Mouse (Mus musculus) embryonic facial prominence, embryonic 11.5 days (tissue): ENCODE measurements around the gene Khdc4. TPM values are rescaled to one million over a fixed set of nuclear protein-coding genes. Genes with fewer than 3 reads are reported as not detected.
A peak's percentile ranks its signal among the peaks of the same experiment; 100 is the strongest.
"Not testable (repeated sequence)": the region's sequence is repeated elsewhere in the genome, so short reads cannot be mapped to it uniquely, and the experiment has no call there.

Experiments used
- ATAC-seq: fragments of 200-750 bp; cut with Nextera tagmentation; replicated peaks from 2 replicates; pipeline ENCODE4 v1.8.0; 2017; ENCODE audit warnings: low read depth; ENCODE audit not compliant: insufficient number of reproducible peaks, low FRiP score, low TSS enrichment
- DNase-seq: peaks from one replicate; pipeline ENCODE4 v3.0.0-alpha.2; 2015; ENCODE audit warnings: low spot score
- H3K27ac ChIP-seq: fragments of 300-500 bp; sonication (generic); replicated peaks from 2 replicates; pipeline ENCODE4 v1.5.1; 2014; ENCODE audit warnings: mild to moderate bottlenecking, low read depth, low read length, control low read depth
- H3K27me3 ChIP-seq: fragments of 300-500 bp; sonication (generic); 2 replicates; pipeline ENCODE4 v1.6.1; 2014; ENCODE audit warnings: mild to moderate bottlenecking, low read length, moderate library complexity, mixed read lengths; ENCODE audit not compliant: control insufficient read depth, insufficient read depth
- H3K36me3 ChIP-seq: fragments of 300-500 bp; sonication (generic); replicated peaks from 2 replicates; pipeline ENCODE4 v1.6.1; 2014; ENCODE audit warnings: low read depth, mild to moderate bottlenecking, low read length, moderate library complexity, mixed read lengths; ENCODE audit not compliant: control insufficient read depth, insufficient read depth
- H3K4me1 ChIP-seq: fragments of 300-500 bp; sonication (generic); 2 replicates; pipeline ENCODE4 v1.6.1; 2014; ENCODE audit warnings: low read length, mixed read lengths; ENCODE audit not compliant: control insufficient read depth, insufficient read depth
- H3K4me2 ChIP-seq: fragments of 300-500 bp; sonication (generic); 2 replicates; pipeline ENCODE4 v1.6.1; 2014; ENCODE audit warnings: low read depth, mild to moderate bottlenecking, control low read depth, low read length, moderate library complexity
- H3K4me3 ChIP-seq: fragments of 300-500 bp; sonication (generic); 2 replicates; pipeline ENCODE4 v1.5.1; 2014; ENCODE audit warnings: low read depth, low read length, control low read depth
- H3K9ac ChIP-seq: fragments of 300-500 bp; sonication (generic); replicated peaks from 2 replicates; pipeline ENCODE4 v1.6.1; 2014; ENCODE audit warnings: mild to moderate bottlenecking, control low read depth, low read length
- H3K9me3 ChIP-seq: fragments of 300-500 bp; sonication (generic); replicated peaks from 2 replicates; pipeline ENCODE4 v1.6.1; 2016; ENCODE audit warnings: mild to moderate bottlenecking, low read length, inconsistent platforms, mixed read lengths; ENCODE audit not compliant: control insufficient read depth
- WGBS: fragments of 180-500 bp; shearing (Covaris S2); extraction: QIAGEN DNeasy Blood & Tissue Kit; methylation state at CpG from one replicate; pipeline ENCODE4 v1.1.7; 2014; 5-methylcytosine and 5-hydroxymethylcytosine counted together
- polyA plus RNA-seq: library from polyadenylated mRNA; unstranded; fragments of >200 nt; fragmentation: Nextera tagmentation; extraction: Ambion mirVana; gene quantifications from 2 replicates; pipeline ENCODE4 v1.2.1, GENCODE M21; 2014

The Khdc4 gene
- polyA plus RNA-seq, 1 experiment from 2014 or later, result 101 TPM

- Histone ChIP-seq H3K27ac (no peak overlapping the region), H3K27me3 (no peaks in the 10 kb centered on the region), H3K4me1 (no peaks in the 10 kb centered on the region), H3K4me2 (no peak overlapping the region), H3K9ac (no peak overlapping the region), H3K9me3 (no peaks in the 10 kb centered on the region), H3K4me3 (no peak overlapping the region), H3K36me3 (peaks cover 34% of the 10 kb centered on the region)
- 96% methylated on average over 1 of the region's 1 CpGs for WGBS
- ATAC-seq (no peak), DNase-seq (no peak)
Measured at GRCm38 (mm10) chr3:88698051-88698450, 12.4 kb downstream of the Khdc4 start.

GRCm38 (mm10) chr3:88698834-88699233 lies 13.2 kb downstream of the Khdc4 start:
- ATAC-seq, result no peak
- no peaks in the 10 kb centered on the region for H3K9me3 ChIP-seq
- H3K4me2 ChIP-seq, result no peak overlapping the region
- 96% methylated on average over 6 of the region's 6 CpGs for WGBS
- no peak overlapping the region for H3K9ac ChIP-seq
- H3K4me1 ChIP-seq, result no peaks in the 10 kb centered on the region
- no peak overlapping the region for H3K27ac ChIP-seq
- H3K4me3 ChIP-seq, result no peak overlapping the region
- H3K36me3 ChIP-seq, result peaks cover 30% of the 10 kb centered on the region
- no peaks in the 10 kb centered on the region for H3K27me3 ChIP-seq
- DNase-seq, result no peak

- no peak overlapping the region for H3K27ac ChIP-seq
- H3K27me3 ChIP-seq, result no peaks in the 10 kb centered on the region
- no peak for DNase-seq
- no peak overlapping the region for H3K4me2 ChIP-seq
- H3K4me1 ChIP-seq, result no peaks in the 10 kb centered on the region
- H3K36me3 ChIP-seq, result peaks cover 29% of the 10 kb centered on the region
- H3K9ac ChIP-seq, result no peak overlapping the region
- WGBS, result 96% methylated on average over 3 of the region's 3 CpGs
- no peaks in the 10 kb centered on the region for H3K9me3 ChIP-seq
- H3K4me3 ChIP-seq, result no peak overlapping the region
- ATAC-seq, result no peak
Measured at GRCm38 (mm10) chr3:88700247-88700646, 14.6 kb downstream of the Khdc4 start.

GRCm38 (mm10) chr3:88701222-88701621 lies 15.6 kb downstream of the Khdc4 start:
- Histone ChIP-seq H3K9me3 (no peaks in the 10 kb centered on the region), H3K27me3 (no peaks in the 10 kb centered on the region), H3K36me3 (peaks cover 26% of the 10 kb centered on the region), H3K4me1 (no peaks in the 10 kb centered on the region), H3K4me3 (no peak overlapping the region), H3K4me2 (no peak overlapping the region), H3K27ac (no peak overlapping the region), H3K9ac (no peak overlapping the region)
- no peak for DNase-seq
- WGBS, result 73% methylated on average over 3 of the region's 3 CpGs
- ATAC-seq, result no peak

- DNase-seq (no peak), ATAC-seq (no peak)
- Histone ChIP-seq H3K9me3 (no peaks in the 10 kb centered on the region), H3K4me2 (no peak overlapping the region), H3K27me3 (no peaks in the 10 kb centered on the region), H3K9ac (no peak overlapping the region), H3K36me3 (peaks cover 20% of the 10 kb centered on the region), H3K4me1 (no peaks in the 10 kb centered on the region), H3K27ac (no peak overlapping the region), H3K4me3 (no peak overlapping the region)
- WGBS, result 94% methylated on average over 4 of the region's 4 CpGs
Measured at GRCm38 (mm10) chr3:88713709-88714108, 28.1 kb downstream of the Khdc4 start.

GRCm38 (mm10) chr3:88714725-88715124 lies 29.1 kb downstream of the Khdc4 start:
- Histone ChIP-seq H3K27me3 (no peaks in the 10 kb centered on the region), H3K9ac (no peak overlapping the region), H3K9me3 (no peaks in the 10 kb centered on the region), H3K4me1 (no peaks in the 10 kb centered on the region), H3K4me3 (no peak overlapping the region), H3K27ac (no peak overlapping the region), H3K4me2 (no peak overlapping the region), H3K36me3 (peaks cover 17% of the 10 kb centered on the region)
- DNase-seq (no peak), ATAC-seq (no peak)
- whole genome bisulfite sequencing, result 71% methylated on average over 2 of the region's 2 CpGs

- H3K9me3 ChIP-seq, H3K4me3 ChIP-seq, H3K27me3 ChIP-seq, H3K9ac ChIP-seq, H3K4me2 ChIP-seq, H3K27ac ChIP-seq, ATAC-seq, DNase-seq, H3K4me1 ChIP-seq: not testable (repeated sequence)
- 88% methylated on average over 5 of the region's 5 CpGs for WGBS
- peaks cover 12% of the 10 kb centered on the region for H3K36me3 ChIP-seq
Measured at GRCm38 (mm10) chr3:88715716-88716115, 30.1 kb downstream of the Khdc4 start.

- H3K4me2 ChIP-seq, result peak within 1 kb of the TSS; percentile 87
- H3K4me3 ChIP-seq, result peak within 1 kb of the TSS; percentile 73
- no peaks in the 10 kb centered on the region for H3K9me3 ChIP-seq
- H3K36me3 ChIP-seq, result peaks cover 8% of the 10 kb centered on the region
- peak; percentile 85 for ATAC-seq
- no peaks in the 10 kb centered on the region for H3K4me1 ChIP-seq
- H3K27ac ChIP-seq, result no peak within 1 kb of the TSS
- no peaks in the 10 kb centered on the region for H3K27me3 ChIP-seq
- WGBS, result 2% methylated on average over 26 of the region's 27 CpGs
- peak; percentile 94 for DNase-seq
- peak within 1 kb of the TSS; percentile 70 for H3K9ac ChIP-seq
Measured at GRCm38 (mm10) chr3:88716399-88717197, 31.0 kb downstream of the Khdc4 start, which contains the start of gene Rit1. Rit1 (plus strand) TSS chr3:88716838.
